Mouse (Mus musculus) lung, postnatal 36 days (tissue): ENCODE measurements around the gene Rbm10.

ENCODE experiments used
- DNase-seq: peaks from one replicate; pipeline ENCODE4 v3.0.0; 2022; ENCODE audit warnings: mixed read lengths

The Rbm10 gene

DNA sequence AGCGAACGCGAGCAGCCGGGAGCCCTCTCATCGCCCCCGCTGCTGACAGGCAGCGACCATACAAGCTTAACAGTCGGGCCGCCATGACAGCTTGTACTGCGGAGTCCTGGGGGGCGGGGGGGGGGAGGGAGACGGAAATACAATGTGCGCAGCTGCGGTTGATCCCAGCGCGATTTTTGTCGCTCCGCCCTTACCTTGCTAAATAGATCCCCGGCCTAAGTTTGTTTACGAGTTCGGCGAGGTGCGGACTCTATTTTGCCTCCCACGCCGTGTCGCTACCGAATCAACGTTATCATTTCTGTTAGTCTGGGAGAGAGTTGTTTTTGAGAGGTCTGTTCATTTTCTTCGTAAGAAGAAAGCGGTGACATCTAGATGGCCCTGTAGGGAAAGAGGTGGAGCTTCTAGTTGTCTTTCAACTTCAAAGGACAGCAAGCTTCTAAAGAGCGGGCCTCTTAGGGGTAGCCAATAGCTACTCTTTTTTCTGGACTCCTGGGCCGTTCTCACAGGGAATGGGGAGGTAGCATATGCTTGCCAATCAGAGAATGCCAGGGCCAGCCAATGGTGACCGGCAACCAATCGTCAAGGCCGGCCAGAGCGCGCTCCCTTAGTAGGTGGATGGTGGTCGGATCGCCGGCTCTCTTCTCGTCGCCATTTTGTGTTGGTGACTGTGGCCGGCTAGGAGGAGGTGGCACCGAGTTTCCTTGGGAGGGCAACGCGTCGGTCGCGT, at the start of gene Rbm10, which contains the start of gene Ndufb11:
TSS of gene Rbm10 (plus strand) at position 328 of the 727 bp plus-strand sequence.
TSS of gene Ndufb11 (minus strand) at position 444 of the 727 bp plus-strand sequence.
- peak; percentile 91 for DNase-seq

DNA sequence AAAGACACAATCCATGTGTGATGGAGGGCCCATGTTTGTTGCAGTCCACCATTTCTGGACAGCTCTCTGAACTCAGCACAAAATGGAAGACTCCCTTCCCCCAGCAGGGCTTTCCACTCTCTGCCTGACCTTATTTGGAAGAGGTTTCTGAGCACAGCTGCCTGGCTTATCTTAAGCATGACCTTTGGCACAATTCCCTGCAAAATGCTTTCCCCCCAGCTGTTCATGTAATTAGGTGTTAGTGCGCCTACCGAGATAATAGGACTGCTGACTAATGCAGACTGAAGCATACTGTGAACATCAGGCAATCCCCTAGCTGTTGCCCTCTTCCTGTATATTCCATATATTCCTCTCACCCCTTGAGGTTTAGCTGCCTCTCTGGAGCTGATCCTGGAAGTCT, 46.3 kb upstream of the Rbm10 start:
- DNase-seq: peak; percentile 7

GRCm38 (mm10) chrX:20572683-20573082, 44.6 kb upstream of the Rbm10 start:
- no peak for DNase-seq

GRCm38 (mm10) chrX:20573927-20574326, 43.4 kb upstream of the Rbm10 start:
- no peak for DNase-seq

DNA sequence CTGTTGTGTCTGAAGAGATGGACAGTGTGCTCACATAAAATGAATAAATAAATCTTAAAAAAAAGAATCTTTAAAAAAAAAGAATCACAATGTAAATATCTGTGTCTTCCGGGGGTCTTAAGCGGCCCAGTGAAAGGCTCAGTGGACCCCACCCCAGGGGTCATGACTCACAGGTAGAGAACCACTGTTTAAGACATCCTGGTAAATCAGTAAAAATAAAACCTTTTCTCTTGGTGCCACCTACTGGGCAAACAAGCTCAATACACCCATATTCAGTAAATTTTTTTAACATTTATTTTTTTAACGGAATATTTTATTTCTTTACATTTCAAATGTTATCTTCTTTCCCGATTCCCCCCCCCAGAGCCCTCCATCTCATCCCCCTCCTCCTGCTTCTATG, 29.3 kb upstream of the Rbm10 start:
- DNase-seq: peak; percentile 15

- DNase-seq: no peak
These were observed 8.8 kb upstream of the Rbm10 start for GRCm38 (mm10) chrX:20608500-20608899.

GRCm38 (mm10) chrX:20616861-20617175, 485 bp upstream of the Rbm10 start:
- DNase-seq: no peak

DNA sequence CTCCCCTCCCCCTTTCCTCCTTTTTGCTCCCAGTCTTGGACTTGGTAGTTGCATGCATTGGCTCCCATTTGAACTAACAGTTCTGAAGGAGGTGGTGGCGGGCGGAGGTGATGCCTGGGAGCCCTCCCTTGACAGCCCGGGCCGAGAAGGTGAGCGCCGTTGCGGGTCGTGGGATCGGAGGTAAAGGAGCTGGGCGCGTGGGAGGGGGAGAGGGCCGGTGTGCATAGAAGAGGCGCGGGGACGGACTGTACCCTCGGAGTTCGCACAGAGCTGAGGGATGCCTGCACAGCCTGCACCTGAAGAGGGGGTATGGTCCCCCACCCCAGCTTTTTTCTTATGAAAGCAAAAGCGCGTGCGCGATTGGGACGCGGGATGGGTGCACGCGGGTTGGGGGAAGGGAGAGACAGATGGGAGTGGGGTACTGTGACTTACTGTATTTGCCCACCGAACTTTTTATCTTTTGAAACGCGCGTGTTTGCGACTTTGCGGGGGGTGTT, 648 bp downstream of the Rbm10 start:
- peak; percentile 23 for DNase-seq

DNA sequence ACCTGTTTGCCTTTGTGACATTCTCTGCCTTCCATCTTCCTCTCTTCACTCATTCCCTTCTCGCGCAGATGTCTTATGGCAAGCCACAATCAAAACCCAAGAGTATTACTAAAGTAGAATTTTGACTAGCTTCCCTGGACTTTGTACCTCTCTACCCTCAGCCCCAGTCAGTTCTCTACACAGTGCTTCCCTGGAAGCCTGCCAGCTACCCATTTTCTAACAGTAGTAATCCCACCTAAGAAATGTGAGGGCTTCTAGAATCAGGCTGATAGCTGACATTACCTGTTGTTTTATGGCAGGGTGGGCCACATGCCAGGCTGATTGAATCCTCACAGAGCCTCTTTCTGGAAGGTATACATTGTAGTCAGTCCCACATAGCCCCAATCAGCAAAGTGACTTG, 20.8 kb downstream of the Rbm10 start:
- no peak for DNase-seq

DNA sequence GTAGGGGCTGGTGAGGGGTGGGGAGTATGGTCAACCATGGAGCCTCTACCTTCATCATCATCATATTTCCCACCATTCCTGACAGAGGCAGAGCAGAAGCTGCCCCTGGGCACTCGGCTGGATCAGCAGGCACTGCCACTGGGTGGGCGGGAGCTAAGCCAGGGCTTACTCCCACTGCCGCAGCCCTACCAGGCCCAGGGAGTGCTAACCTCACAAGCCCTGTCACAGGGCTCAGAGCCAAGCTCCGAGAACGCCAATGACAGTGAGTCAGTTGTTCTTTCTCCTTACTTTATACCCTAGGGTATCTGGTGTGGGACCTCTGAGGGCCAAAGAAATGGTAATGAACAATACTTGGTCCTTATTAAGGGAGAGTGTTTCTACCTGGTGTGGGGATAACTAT, 27.5 kb downstream of the Rbm10 start:
- no peak for DNase-seq

GRCm38 (mm10) chrX:20657593-20657992, 40.3 kb downstream of the Rbm10 start:
- no peak for DNase-seq

GRCm38 (mm10) chrX:20658026-20658652, 40.8 kb downstream of the Rbm10 start, which contains the start of gene Uba1:
Gene Uba1 (plus strand): TSS chrX:20658326.
- DNase-seq: peak; percentile 80

GRCm38 (mm10) chrX:20658891-20659406, 41.6 kb downstream of the Rbm10 start:
- DNase-seq: no peak

- DNase-seq: no peak
These were observed 45.0 kb downstream of the Rbm10 start for GRCm38 (mm10) chrX:20662317-20662715.

DNA sequence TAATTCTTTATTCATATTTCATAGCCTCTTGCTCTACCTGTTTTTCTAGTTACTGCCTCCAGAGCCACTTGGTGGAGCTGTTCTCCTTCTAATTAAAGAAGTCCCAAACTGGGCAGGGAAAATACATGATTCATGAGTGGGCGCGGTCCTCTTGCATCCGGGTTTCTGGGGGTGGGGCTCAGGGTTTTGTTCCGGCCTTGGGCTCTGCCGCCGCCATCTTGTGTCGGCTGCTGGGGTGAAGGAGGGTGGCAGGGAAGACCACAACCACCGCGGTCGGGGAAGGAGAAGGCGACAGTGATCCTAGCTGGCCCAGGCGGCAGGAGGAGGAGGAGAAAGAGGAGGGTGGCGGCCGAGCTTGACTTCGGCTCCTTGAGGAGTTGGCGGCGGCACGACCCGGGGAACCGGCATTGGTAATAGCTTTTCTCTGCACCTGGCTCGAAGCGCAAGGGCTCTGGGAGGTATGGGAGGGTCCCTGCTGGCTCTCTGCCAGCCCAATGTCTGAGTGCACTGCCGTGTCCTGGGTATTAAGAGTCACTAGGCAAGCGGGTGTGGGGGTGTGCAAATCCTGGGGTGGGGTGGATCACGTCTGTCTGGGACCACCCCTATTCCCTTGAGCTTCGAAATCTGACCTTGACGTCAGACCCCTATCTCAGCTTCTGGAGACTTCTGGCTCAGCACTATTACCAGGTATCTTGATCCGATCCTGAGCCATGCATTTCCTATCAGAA, 45.6 kb downstream of the Rbm10 start:
- DNase-seq: peak; percentile 96

DNA sequence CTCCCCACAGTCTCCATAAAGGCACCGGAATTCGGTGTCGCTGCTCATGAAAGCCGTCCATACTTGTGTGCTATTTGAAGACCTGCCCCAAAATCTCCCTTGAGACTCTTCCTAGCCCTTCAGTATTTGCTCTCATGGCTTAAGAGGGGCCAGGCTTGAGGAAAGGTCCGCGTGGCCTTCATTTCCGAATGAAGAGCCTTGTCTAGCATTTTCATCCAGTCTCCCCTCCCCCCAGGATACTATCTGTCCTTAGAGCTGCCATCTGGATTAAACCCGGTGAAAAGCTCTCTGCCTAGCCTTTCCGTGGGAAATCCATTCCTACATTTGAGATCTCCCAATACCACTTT, 46.1 kb downstream of the Rbm10 start:
- peak; percentile 13 for DNase-seq

GRCm38 (mm10) chrX:20687519-20688067, 70.3 kb downstream of the Rbm10 start, which contains the start of gene Cdk16:
Gene Cdk16 (plus strand): TSS chrX:20687954.
- peak; percentile 96 for DNase-seq

GRCm38 (mm10) chrX:20688068-20688547, 70.8 kb downstream of the Rbm10 start:
- peak; percentile 86 for DNase-seq

GRCm38 (mm10) chrX:20688615-20689014, 71.3 kb downstream of the Rbm10 start:
- DNase-seq: peak; percentile 71

GRCm38 (mm10) chrX:20691566-20691965, 74.3 kb downstream of the Rbm10 start:
- no peak for DNase-seq

DNA sequence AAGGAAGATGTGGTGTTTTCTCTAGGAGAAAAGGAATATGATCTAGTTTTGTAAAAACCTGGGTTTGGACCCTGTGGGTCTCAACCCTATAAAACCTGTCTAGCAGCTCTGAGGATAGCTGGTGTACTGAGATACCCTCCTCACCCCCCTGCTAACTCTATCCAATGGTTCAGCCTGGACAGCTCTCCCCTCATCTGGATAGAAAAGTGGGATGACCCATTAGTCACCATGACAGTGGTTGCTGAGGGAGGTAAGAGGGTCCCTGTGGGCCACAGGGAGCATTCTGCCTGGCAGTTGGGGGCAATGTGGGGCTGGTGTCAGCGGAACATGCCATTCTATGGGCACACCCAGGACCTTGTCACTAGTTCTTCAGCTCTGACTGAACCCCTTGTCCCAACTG, 75.3 kb downstream of the Rbm10 start:
- no peak for DNase-seq

DNA sequence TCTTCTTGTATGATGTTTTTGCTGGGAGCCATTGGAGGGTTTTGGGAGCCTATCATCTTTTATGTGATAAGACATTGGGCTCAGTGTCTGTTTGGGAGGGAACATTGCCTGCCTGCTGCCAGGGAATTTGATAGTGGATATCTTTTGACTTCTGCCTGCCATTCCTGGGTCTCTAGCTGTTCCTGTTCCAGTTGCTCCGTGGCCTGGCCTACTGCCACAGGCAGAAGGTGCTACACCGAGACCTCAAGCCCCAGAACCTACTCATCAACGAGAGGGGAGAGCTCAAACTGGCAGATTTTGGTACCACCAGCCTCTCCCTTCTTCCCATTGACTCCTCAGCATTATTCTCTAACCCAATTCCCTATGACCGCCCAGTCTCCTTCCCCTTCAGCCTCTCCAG, 78.5 kb downstream of the Rbm10 start:
- no peak for DNase-seq
